Mouse (Mus musculus) neutrophil, adult 83 days (primary cell): ENCODE results near the gene Sstr1. TPM values are rescaled to one million over a fixed set of nuclear protein-coding genes. Genes with fewer than 3 reads are reported as not detected.

Experiments
- total RNA-seq, 2 experiments: library from RNA; stranded (reverse); gene quantifications; one replicate each; pipeline ENCODE4 v1.2.4; 2023

Sstr1 gene
- not detected for total RNA-seq

GRCm38 (mm10) chr12:58211163-58212071 lies at the start of gene Sstr1:
Gene Sstr1, plus strand, starts transcription at chr12:58211772.

Other genes with a start within 250 kb of the Sstr1 start
- gene Clec14a, start 57.5 kb downstream of the Sstr1 start, total RNA-seq, result under 1 TPM in 1 of 2 experiments, not detected in 1; 0.07 TPM